Mouse (Mus musculus) B cell, adult (primary cell): ENCODE measurements around the gene Syne3. TPM values are rescaled to one million over a fixed set of nuclear protein-coding genes. Genes with fewer than 3 reads are reported as not detected.

Experiments used
- total RNA-seq: library from RNA; stranded (reverse); gene quantifications from 4 replicates; pipeline ENCODE4 v1.2.4, GENCODE M21; 2023; ENCODE audit not compliant: inconsistent age

The Syne3 gene
- total RNA-seq = 32.5 to 38.6 TPM (median 35.7 TPM) in 4 replicates

GRCm38 (mm10) chr12:105009370-105010212 is at the start of gene Syne3:
Gene Syne3, minus strand, starts transcription at chr12:105009809.

GRCm38 (mm10) chr12:105032147-105032831 is 22.7 kb upstream of the Syne3 start, which contains the start of gene Glrx5:
Gene Glrx5, plus strand, starts transcription at chr12:105032688.

Other genes with a start within 250 kb of the Syne3 start
- not detected in 4 replicates for gene Clmn, start 144.7 kb downstream of the Syne3 start, total RNA-seq
- gene Glrx5, start 22.9 kb upstream of the Syne3 start, total RNA-seq = 22.6 to 29.4 TPM (median 26.3 TPM) in 4 replicates
- gene Tcl1b2, start 136.2 kb upstream of the Syne3 start, total RNA-seq = not detected in 4 replicates
- not detected in 4 replicates for gene Tcl1b1, start 149.9 kb upstream of the Syne3 start, total RNA-seq
- not detected in 4 replicates for gene Tcl1b5, start 166.5 kb upstream of the Syne3 start, total RNA-seq
- not detected in 4 replicates for gene Tcl1b3, start 181.2 kb upstream of the Syne3 start, total RNA-seq
- gene Tcl1b4, start 192.1 kb upstream of the Syne3 start, total RNA-seq = not detected in 4 replicates
- gene Tcl1, start 213.0 kb upstream of the Syne3 start, total RNA-seq = not detected in 4 replicates